Mouse (Mus musculus): ENCODE measurements around the gene Ergic1.

DNA sequence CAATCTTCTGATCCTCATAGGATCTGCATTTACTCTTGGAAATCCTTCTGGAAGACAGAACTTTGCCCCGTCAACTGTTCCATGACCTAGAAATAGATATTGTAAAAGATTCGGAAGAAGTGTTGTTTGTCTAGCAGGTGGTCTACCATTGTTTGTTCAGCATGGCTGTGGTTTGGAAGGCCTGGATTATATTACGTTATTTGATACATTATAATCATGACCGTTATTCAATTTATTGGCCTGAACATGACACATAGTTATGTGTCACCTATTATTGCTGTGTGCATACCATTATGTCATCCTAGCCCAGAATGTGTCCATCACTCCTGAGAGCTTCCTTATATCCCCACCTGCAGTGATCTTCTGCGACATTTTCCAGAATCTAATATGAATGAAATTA lies 37.6 kb downstream of the Ergic1 start:
- TF ChIP-seq CTCF (IDR thresholded peaks at IDR 0.05; ENCODE audit: control insufficient read depth, insufficient read depth, insufficient read length) = no peak
- no peak for TF ChIP-seq MYOG (IDR thresholded peaks at IDR 0.05; ENCODE audit: control insufficient read depth, extremely low read depth, insufficient read length)
- TF ChIP-seq USF1 (IDR thresholded peaks at IDR 0.05; ENCODE audit: low read depth) = no peak
- no peak for TF ChIP-seq MAX (IDR thresholded peaks at IDR 0.05)
